Mouse (Mus musculus): ENCODE results near the gene 4933428G20Rik. TPM values are rescaled to one million over a fixed set of nuclear protein-coding genes. Genes with fewer than 3 reads are reported as not detected.

The 4933428G20Rik gene
- polyA plus RNA-seq, 1 experiment from 2014 or later = 1.3 TPM

DNA sequence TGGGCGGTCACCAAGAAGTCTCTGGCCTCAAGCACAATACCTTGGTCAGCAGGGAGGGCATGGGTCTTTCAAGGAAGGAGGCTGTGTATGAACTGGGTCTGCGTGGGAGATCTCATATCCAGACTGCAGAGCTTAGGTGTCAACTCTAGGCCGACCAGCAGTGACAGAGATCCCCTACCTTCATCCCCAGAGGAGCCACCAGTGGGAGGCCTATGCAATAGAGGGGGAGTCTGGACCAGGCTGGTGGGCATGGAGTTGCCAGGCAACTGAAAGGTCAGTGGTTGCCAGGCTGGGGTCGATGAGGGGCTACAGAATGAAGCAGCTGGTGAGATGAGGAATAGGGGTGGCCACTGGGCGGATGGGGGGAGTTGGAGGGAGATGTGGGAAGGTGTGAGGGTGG lies 39.5 kb upstream of the 4933428G20Rik start:
- H3K4me2 ChIP-seq = no peak overlapping the region
- no peak overlapping the region for H3K4me3 ChIP-seq
- H3K36me3 ChIP-seq = peaks cover 10% of the 10 kb centered on the region; the same call in 1 of the 2 replicates
- H3K9me3 ChIP-seq = no peaks in the 10 kb centered on the region
- H3K27ac ChIP-seq (replicated peaks) = no peak overlapping the region
- ATAC-seq (ENCODE audit: low FRiP score, low read depth) = no peak
- peaks cover 73% of the 10 kb centered on the region for H3K4me1 ChIP-seq (replicated peaks)
- WGBS = 37% methylated on average over 5 of the region's 5 CpGs
- H3K27me3 ChIP-seq = peaks cover 24% of the 10 kb centered on the region
- no peak overlapping the region for H3K9ac ChIP-seq

DNA sequence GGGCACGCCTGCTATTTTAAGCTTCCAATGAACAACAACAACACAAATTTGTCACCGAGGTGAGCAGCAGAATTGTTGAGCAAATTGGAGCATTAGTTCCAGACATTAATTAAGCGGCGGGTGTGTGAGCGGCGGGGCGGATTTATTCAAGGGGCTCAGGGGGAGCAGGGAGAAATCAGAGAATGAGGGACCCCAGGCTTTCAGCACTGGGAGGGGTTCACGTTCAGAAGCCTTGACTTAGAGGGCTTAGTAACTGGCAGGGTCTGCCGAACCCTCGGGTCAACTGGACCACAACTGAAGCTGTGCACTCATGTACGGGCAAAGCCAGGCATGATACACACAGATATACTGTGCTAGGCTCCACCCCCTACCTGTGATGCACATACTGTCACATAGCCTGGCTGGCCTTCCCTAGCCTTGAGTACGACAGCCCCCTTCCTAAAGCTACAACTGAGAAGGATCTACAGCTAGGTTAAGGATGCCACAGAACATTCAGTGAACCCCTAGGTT lies 37.5 kb upstream of the 4933428G20Rik start:
- Histone ChIP-seq H3K27me3 (peaks cover 40% of the 10 kb centered on the region), H3K9me3 (no peaks in the 10 kb centered on the region), H3K4me1 (replicated peaks) (peaks cover 66% of the 10 kb centered on the region), H3K9ac (no peak overlapping the region), H3K4me2 (peak overlapping the region; percentile 48; the same call in 1 of the 2 replicates), H3K36me3 (peaks cover 14% of the 10 kb centered on the region), H3K27ac (replicated peaks) (peak overlapping the region; percentile 37; the same call in 1 of the 2 replicates), H3K4me3 (peak overlapping the region; percentile 25; the same call in 1 of the 2 replicates)
- no peak for ATAC-seq (ENCODE audit: low FRiP score, low read depth)
- WGBS = 32% methylated on average over 12 of the region's 12 CpGs

DNA sequence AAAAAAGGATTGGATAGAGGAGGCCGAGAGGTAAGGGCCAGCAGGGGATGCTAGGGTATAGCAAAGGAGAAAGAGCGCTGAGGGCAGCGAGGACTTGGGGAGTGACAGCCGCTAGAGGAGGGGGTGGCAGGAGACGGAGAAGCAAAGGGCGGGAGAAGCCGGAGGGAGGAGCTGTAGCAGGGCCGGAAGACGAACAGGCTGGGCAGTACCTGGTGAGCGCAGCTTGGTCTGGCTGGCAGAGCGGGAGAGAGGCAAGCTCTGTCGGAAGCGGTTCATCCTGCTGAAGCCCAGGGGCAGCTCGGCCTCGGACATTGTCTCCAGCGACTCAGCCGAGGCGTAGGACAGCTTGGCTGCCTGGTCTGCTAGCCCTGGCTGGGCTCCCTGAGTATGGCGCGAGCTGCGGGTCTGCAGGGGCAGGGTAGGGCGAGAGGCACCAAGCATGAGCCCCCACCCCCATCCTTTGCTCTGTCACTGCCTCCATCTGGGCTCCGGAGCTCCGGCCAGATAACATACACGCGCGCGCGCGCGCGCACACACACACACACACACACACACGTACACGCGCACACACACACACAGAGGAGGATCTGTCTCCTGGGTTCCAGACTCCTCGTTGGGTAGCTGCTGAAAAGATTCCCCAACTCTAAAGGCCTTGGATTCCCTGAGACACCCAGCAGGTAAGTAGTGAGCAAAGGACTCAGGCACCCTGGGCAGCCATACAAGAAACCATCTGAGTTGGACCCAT lies 36.9 kb upstream of the 4933428G20Rik start:
- 11% methylated on average over 34 of the region's 36 CpGs for WGBS
- Histone ChIP-seq H3K4me2 (peak overlapping the region; percentile 48), H3K4me1 (replicated peaks) (peaks cover 66% of the 10 kb centered on the region), H3K4me3 (peak overlapping the region; percentile 25), H3K9ac (peak overlapping the region; percentile 9; the same call in 1 of the 2 replicates), H3K27me3 (peaks cover 40% of the 10 kb centered on the region), H3K27ac (replicated peaks) (peak overlapping the region; percentile 37; the same call in 1 of the 2 replicates), H3K9me3 (no peaks in the 10 kb centered on the region), H3K36me3 (peaks cover 14% of the 10 kb centered on the region)
- ATAC-seq (ENCODE audit: low FRiP score, low read depth) = 0 out of 2 replicates have a peak, but pooled peaks have one; percentile 4

DNA sequence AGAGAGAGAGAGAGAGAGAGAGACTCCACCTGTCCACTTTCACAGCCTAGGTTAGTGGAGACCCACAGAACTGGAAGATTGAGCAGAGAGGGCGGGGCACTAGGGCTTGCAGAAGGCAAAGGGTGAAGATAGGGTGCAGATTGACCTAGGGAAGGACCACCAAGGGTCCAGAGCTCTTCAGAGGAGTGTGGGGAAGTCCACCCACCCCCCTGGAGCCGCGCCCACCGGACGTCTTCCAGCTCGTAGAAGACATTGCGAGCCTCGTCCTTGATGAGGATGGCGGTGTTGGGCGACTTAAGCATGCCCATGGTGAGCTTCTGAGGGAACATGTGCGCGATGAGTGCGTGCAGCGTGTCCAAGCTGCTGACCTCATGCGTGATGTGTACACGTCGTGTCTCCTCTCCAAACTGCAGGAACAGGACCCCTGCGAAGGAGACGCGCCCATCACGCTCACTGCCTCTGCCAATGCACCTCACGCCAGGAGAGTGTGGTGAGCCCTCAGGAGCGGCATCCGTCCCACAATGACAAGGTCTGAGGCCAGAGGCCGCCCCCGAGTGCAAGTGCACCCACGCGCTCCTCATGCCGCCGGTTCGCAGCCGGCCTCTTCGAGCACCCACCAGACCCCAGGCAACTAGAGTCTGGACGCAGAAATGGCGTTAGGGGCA lies 36.1 kb upstream of the 4933428G20Rik start:
- 27% methylated on average over 35 of the region's 35 CpGs for WGBS
- H3K4me1 ChIP-seq (replicated peaks) = peaks cover 69% of the 10 kb centered on the region
- no peak for ATAC-seq (ENCODE audit: low FRiP score, low read depth)
- peak overlapping the region; percentile 48 for H3K4me2 ChIP-seq
- H3K4me3 ChIP-seq = peak overlapping the region; percentile 25
- H3K27ac ChIP-seq (replicated peaks) = 0 out of 2 replicates have a peak overlapping the region, but pooled peaks have one; percentile 37
- H3K27me3 ChIP-seq = peaks cover 40% of the 10 kb centered on the region
- H3K36me3 ChIP-seq = peaks cover 14% of the 10 kb centered on the region
- H3K9me3 ChIP-seq = no peaks in the 10 kb centered on the region
- H3K9ac ChIP-seq = no peak overlapping the region

DNA sequence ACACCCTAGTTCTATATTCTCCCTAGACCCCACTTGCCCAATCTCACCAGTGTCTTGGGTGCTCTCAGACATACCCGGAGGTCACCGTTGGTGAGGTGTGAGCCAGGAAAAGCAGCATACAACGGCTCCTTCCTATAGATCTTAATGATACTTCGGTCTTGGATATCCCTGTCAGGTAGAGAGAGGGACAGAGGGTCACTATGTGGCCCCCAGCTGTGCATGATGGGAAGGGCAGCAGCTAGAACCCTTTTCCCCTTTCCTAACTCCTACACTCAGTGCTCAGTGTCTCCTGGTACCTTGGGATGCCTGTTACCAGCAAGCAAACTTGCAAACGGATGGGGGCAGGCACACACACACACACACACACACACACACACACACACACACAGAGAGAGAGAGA lies 35.5 kb upstream of the 4933428G20Rik start:
- Histone ChIP-seq H3K36me3 (peaks cover 14% of the 10 kb centered on the region), H3K4me3 (no peak overlapping the region), H3K27ac (replicated peaks) (no peak overlapping the region), H3K9me3 (no peaks in the 10 kb centered on the region), H3K27me3 (peaks cover 40% of the 10 kb centered on the region), H3K4me1 (replicated peaks) (peaks cover 65% of the 10 kb centered on the region), H3K9ac (no peak overlapping the region), H3K4me2 (no peak overlapping the region)
- 59% methylated on average over 5 of the region's 5 CpGs for WGBS
- no peak for ATAC-seq (ENCODE audit: low FRiP score, low read depth)

DNA sequence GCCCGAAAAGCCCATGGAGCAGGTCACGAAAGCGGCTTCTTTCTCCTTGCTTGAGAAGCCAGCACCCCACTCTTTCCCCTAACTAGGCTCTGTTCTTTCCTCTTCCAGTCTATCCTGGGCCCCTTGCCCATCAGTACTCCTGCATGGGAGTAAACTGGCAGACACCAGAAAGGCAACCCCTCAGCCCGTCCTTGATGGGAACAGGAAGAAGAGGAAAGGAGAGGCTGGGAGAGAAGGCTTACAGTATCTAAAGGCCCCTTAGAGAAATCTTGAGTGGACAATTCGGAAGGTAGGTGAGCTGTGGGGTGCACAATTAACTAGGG lies 35.1 kb upstream of the 4933428G20Rik start:
- Histone ChIP-seq H3K36me3 (peaks cover 14% of the 10 kb centered on the region), H3K9ac (no peak overlapping the region), H3K27ac (replicated peaks) (no peak overlapping the region), H3K27me3 (peaks cover 40% of the 10 kb centered on the region), H3K4me1 (replicated peaks) (peaks cover 61% of the 10 kb centered on the region), H3K4me3 (0 out of 2 replicates have a peak overlapping the region, but pooled peaks have one; percentile 18), H3K4me2 (peak overlapping the region; percentile 32), H3K9me3 (no peaks in the 10 kb centered on the region)
- ATAC-seq (ENCODE audit: low FRiP score, low read depth) = no peak
- WGBS = 37% methylated on average over 5 of the region's 5 CpGs

DNA sequence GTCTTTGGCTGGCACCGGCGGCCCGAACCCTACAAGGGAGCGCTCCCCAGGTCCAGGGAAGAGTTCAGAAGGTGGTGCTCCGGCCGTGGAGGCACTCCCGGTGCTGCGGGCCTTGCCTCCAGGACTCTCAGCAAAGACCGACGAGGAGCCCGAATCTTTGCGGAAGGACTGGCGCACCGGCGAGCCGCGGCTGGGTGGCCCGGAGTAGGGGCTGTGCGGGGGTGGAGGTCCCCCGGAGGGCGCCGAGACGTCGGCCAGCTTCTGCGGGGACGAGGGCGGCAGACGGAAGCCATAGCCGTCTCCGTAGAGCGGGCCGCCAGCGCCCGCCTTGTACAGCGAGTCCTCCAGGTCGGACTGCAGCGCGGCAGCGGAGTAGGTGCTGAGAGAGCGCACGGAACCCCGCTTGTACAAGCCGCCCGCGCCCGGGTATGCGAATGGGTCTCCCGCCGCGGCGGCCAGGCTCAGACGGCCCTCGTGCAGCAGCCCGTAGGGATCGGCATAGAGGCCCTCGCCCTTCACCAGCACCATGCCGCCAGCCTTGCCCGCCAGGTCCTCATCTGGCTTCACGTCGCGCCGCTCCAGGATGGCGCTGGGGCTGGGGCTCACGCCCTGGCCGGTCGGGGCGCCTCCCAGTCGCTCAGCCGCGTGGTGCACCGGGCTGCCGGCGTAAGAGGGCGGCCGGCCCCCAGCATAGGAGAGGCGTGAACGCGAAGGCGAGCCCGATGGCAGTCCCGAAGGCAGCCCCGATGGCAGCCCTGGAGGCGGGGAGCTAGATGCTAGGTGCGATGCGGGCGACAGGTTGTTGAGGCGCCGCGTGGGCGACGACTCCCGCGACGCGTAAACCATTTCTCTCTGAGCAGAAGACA lies 34.5 kb upstream of the 4933428G20Rik start:
- no peak overlapping the region for H3K27ac ChIP-seq (replicated peaks)
- peak overlapping the region; percentile 18 for H3K4me3 ChIP-seq
- 0 out of 2 replicates have a peak overlapping the region, but pooled peaks have one; percentile 11 for H3K9ac ChIP-seq
- H3K4me1 ChIP-seq (replicated peaks) = peaks cover 57% of the 10 kb centered on the region
- H3K36me3 ChIP-seq = peaks cover 16% of the 10 kb centered on the region
- peaks cover 40% of the 10 kb centered on the region for H3K27me3 ChIP-seq
- ATAC-seq (ENCODE audit: low FRiP score, low read depth) = no peak
- H3K9me3 ChIP-seq = no peaks in the 10 kb centered on the region
- 15% methylated on average over 92 of the region's 95 CpGs for WGBS
- H3K4me2 ChIP-seq = peak overlapping the region; percentile 32

DNA sequence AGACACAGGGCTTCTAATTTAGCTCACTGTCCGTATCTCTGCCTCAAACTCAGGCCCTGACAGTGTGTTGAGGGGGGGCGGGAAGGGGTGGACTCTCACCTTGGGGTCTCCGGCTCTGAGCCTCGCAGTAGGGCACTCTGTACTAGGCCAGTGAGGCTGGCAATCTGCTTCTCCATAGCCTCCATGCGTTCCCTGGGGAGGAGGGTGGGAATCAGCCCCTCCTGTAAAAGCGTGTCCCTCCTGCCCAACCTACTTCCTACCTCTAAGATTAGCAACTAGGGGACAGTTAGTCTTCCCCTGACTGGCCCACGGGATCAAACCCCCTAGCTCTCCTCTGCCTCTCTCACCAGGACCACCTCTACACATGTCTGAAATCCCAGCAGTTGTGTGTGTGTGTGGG lies 33.5 kb upstream of the 4933428G20Rik start:
- no peak for ATAC-seq (ENCODE audit: low FRiP score, low read depth)
- H3K4me2 ChIP-seq = no peak overlapping the region
- H3K4me3 ChIP-seq = no peak overlapping the region
- peaks cover 27% of the 10 kb centered on the region for H3K36me3 ChIP-seq
- H3K27me3 ChIP-seq = peaks cover 40% of the 10 kb centered on the region
- H3K4me1 ChIP-seq (replicated peaks) = peaks cover 51% of the 10 kb centered on the region
- no peak overlapping the region for H3K9ac ChIP-seq
- no peak overlapping the region for H3K27ac ChIP-seq (replicated peaks)
- WGBS = 34% methylated on average over 7 of the region's 7 CpGs
- H3K9me3 ChIP-seq = no peaks in the 10 kb centered on the region

DNA sequence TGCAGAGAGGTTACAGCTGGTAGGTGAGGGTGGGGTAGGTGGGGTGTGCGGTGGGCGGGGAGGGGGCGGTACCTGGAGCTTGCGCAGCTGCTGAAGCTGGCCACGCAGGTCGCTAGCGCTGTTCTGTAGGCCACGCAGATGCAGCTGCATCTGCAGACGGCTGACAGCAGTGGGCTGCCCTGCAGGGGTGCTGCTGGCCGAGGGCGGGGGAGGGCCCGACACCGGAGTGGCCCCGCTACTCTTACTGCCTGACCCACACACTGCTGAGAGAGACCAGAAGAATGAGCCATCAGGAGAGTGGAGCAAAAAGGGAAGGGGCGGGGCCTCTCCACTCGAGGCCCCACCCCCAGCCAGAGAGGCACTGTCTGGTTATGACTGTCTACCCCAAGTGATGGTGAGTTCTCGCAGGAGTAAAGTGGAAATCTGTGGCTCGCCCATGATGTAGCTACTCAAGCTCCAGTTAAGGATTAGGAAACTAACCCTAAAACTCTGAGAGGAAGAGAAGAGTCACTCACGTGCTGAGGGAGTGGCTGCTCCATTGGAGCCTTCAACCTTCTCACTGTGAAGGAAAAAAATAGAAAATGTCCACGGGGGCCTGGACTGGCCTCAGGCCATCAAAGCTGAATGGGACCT lies 32.9 kb upstream of the 4933428G20Rik start:
- Histone ChIP-seq H3K27me3 (peaks cover 40% of the 10 kb centered on the region), H3K4me3 (no peak overlapping the region), H3K4me2 (peak overlapping the region; percentile 18; the same call in 1 of the 2 replicates), H3K27ac (replicated peaks) (no peak overlapping the region), H3K9me3 (no peaks in the 10 kb centered on the region), H3K36me3 (peaks cover 29% of the 10 kb centered on the region), H3K9ac (no peak overlapping the region), H3K4me1 (replicated peaks) (peaks cover 51% of the 10 kb centered on the region)
- ATAC-seq (ENCODE audit: low FRiP score, low read depth) = peak; percentile 39
- WGBS = 11% methylated on average over 20 of the region's 20 CpGs

DNA sequence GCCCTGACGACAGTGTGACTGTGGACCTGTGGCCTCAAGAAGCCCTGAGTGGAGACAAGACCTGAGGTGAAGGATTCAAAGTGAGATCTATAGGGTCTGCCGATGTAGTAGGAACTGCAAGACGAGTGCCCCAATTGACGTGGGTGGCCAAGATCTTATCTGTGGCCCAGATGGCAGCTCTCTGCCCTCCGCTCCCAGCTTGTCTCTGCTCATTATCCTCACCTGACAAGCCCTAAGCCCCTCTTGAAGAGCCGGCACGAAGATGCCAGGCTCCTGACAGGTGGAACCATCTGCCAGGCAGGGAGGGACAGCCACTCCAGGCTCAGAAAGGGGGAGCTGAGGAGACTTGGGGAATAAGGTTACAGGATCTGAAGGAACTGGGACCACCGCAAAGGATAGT lies 32.2 kb upstream of the 4933428G20Rik start:
- no peak overlapping the region for H3K9ac ChIP-seq
- H3K27ac ChIP-seq (replicated peaks) = peak overlapping the region; percentile 55
- ATAC-seq (ENCODE audit: low FRiP score, low read depth) = peak; percentile 19; the same call in 1 of the 2 replicates
- no peaks in the 10 kb centered on the region for H3K9me3 ChIP-seq
- 32% methylated on average over 8 of the region's 8 CpGs for WGBS
- peak overlapping the region; percentile 53 for H3K4me2 ChIP-seq
- H3K4me3 ChIP-seq = no peak overlapping the region; the same call in 1 of the 2 replicates
- H3K36me3 ChIP-seq = peaks cover 29% of the 10 kb centered on the region
- peaks cover 44% of the 10 kb centered on the region for H3K4me1 ChIP-seq (replicated peaks)
- H3K27me3 ChIP-seq = peaks cover 37% of the 10 kb centered on the region
